Mouse (Mus musculus): ENCODE results near the gene Gm17428.

The Gm17428 gene

GRCm38 (mm10) chr14:55011116-55011515, 34.4 kb downstream of the Gm17428 start:
- DNase-seq (ENCODE audit: low read depth, low spot score): peak; percentile 9

GRCm38 (mm10) chr14:55014591-55014990, 37.9 kb downstream of the Gm17428 start:
- DNase-seq (ENCODE audit: low read depth, low spot score): no peak

GRCm38 (mm10) chr14:55014991-55015766, 38.4 kb downstream of the Gm17428 start, which contains the start of gene Ngdn:
Gene Ngdn, plus strand, starts transcription at chr14:55015454.
- DNase-seq (ENCODE audit: low read depth, low spot score): peak; percentile 99

GRCm38 (mm10) chr14:55015767-55016111, 39.0 kb downstream of the Gm17428 start:
- DNase-seq (ENCODE audit: low read depth, low spot score): no peak

- DNase-seq (ENCODE audit: low read depth, low spot score): no peak
These were observed 40.1 kb downstream of the Gm17428 start for GRCm38 (mm10) chr14:55016876-55017275.

GRCm38 (mm10) chr14:55020394-55020793, 43.7 kb downstream of the Gm17428 start:
- DNase-seq (ENCODE audit: low read depth, low spot score): no peak

GRCm38 (mm10) chr14:55023011-55023410, 46.3 kb downstream of the Gm17428 start:
- DNase-seq (ENCODE audit: low read depth, low spot score): no peak

GRCm38 (mm10) chr14:55024236-55024635, 47.5 kb downstream of the Gm17428 start:
- DNase-seq (ENCODE audit: low read depth, low spot score): peak; percentile 68

GRCm38 (mm10) chr14:55025527-55025926, 48.8 kb downstream of the Gm17428 start:
- no peak for DNase-seq (ENCODE audit: low read depth, low spot score)

All from 3T3-L1 (cell line).